In the genomic region with DNA sequence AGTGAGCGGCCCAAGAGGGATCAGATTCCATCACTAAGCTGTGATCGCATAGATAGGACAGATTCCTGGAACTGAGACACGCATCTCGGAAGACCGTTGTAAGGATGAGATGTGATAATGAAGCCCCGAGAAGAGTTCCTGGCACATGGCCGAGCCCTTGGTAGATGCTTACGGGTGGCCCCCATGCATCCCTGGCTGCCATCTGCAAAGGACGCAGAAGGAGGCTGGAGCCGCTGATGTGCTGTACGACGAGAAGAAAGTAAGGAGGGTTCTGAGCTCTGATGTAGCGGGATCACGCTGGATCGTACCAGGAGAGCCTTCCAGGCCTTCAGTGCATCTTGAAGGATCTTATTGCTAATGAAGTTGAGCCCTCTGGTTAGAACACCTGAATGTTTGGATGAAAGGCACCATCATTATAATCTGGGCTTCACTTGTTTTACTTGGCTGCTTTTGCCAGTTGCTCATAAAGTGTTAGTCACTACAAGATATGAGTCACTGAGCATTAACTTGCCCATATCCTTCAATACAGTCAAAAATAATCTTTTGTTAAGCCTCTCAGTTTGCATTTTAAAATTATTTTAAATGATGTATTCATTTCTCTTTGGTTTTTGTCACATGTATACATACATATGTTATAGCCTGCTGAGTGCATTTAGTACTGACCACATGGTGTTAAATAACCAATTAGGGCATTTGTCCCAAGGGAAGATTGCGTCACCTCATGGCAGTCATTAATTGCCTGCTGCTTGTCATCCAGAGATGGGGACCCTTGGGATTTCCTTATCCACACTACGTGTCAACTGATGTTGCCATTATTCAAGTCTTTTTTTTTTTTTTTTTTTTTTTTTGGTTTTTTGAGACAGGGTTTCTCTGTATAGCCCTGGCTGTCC, we compare ENCODE assay signal across 11 mouse cellular contexts.
DNase-seq lines count a peak whose midpoint lies in the region.
"Had no signal": no experiment of that assay in that cellular context is flagged by ENCODE, and none has a peak within 500 bp of the region (broad histone marks: within the 10 kb centered on the region; RNA-seq: fewer than 3 reads in every experiment).

No protein-coding gene starts in this region.

- DNase-seq in heart, adult 18-20 months: peak; percentile 59 to 63
- no peak for DNase-seq in heart, postnatal 36 days
- DNase-seq in 3134 (ENCODE audit: extremely low read depth, insufficient read length, low spot score): peak; percentile 67
- peak; percentile 24 for DNase-seq in ES-CJ7 (ENCODE audit: low read depth, low spot score)
- DNase-seq in gonadal fat pad, adult 2 months (ENCODE audit: low read depth): peak; percentile 33
- no peak for DNase-seq in right cerebral cortex, postnatal 25 days
- DNase-seq in ovary, adult 18-20 months (ENCODE audit: low spot score): no peak
- DNase-seq: cerebellum, adult 2 months; layer of hippocampus, postnatal 36 days; lung, adult 2 months; right cerebral cortex, postnatal 4 days had no signal

- intact Hi-C loops in heart, postnatal 36 days (cut with DNase I): loop anchor here (5.0 kb wide), 2 partner anchors 125 to 230 kb away; a partner anchor contains a TSS

Comparison
In these comparisons a context has a peak if more than half of its experiments do, and no peak if none do; other contexts are left out.
1. DNase-seq: peak in heart, adult 18-20 months (2 of 2), 3134 (single experiment), ES-CJ7 (single experiment) and gonadal fat pad, adult 2 months (single experiment); none in heart, postnatal 36 days (0 of 2), right cerebral cortex, postnatal 25 days (single experiment) and ovary, adult 18-20 months (single experiment).